Mouse (Mus musculus): ENCODE data around the gene Gm14180.
"Not testable (repeated sequence)": the region's sequence is repeated elsewhere in the genome, so short reads cannot be mapped to it uniquely, and the experiment has no call there.

Gene Gm14180

GRCm38 (mm10) chr11:99734190-99734589 is at the start of gene Gm14180:
Gene Gm14180, minus strand, starts transcription at chr11:99734290.
- DNase-seq (ENCODE audit: low spot score), result no peak

GRCm38 (mm10) chr11:99780604-99781003 is 46.5 kb upstream of the Gm14180 start, which contains the start of gene Krtap4-8:
Gene Krtap4-8, minus strand, starts transcription at chr11:99780704.
- DNase-seq (ENCODE audit: low spot score), result no peak

- no peak for DNase-seq (ENCODE audit: low spot score)
Observed at GRCm38 (mm10) chr11:99778401-99778800, 44.3 kb upstream of the Gm14180 start.

GRCm38 (mm10) chr11:99772813-99773212 is 38.7 kb upstream of the Gm14180 start, which contains the start of gene Gm11595:
Gene Gm11595, minus strand, starts transcription at chr11:99772913.
- DNase-seq (ENCODE audit: low spot score), result not testable (repeated sequence)

GRCm38 (mm10) chr11:99768410-99768809 is 34.3 kb upstream of the Gm14180 start:
- no peak for DNase-seq (ENCODE audit: low spot score)

GRCm38 (mm10) chr11:99758877-99759276 is 24.8 kb upstream of the Gm14180 start:
- no peak for DNase-seq (ENCODE audit: low spot score)

- no peak for DNase-seq (ENCODE audit: low spot score)
Observed at GRCm38 (mm10) chr11:99743985-99744384, 9.9 kb upstream of the Gm14180 start.

- DNase-seq (ENCODE audit: low spot score), result no peak
Observed at GRCm38 (mm10) chr11:99724061-99724460, 10.0 kb downstream of the Gm14180 start.

- no peak for DNase-seq (ENCODE audit: low spot score)
Observed at GRCm38 (mm10) chr11:99718759-99719158, 15.3 kb downstream of the Gm14180 start.

- DNase-seq (ENCODE audit: low spot score), result no peak
Observed at GRCm38 (mm10) chr11:99690463-99690862, 43.6 kb downstream of the Gm14180 start, which contains the start of gene Gm14190. Gene Gm14190, minus strand, starts transcription at chr11:99690740.

- DNase-seq (ENCODE audit: low spot score), result not testable (repeated sequence)
Observed at GRCm38 (mm10) chr11:99685235-99685634, 48.9 kb downstream of the Gm14180 start.

All from ovary, adult 18-20 months (tissue).